Mouse (Mus musculus): ENCODE results near the gene Tpm4. TPM values are rescaled to one million over a fixed set of nuclear protein-coding genes. Genes with fewer than 3 reads are reported as not detected.
"Not testable (repeated sequence)": the region's sequence is repeated elsewhere in the genome, so short reads cannot be mapped to it uniquely, and the experiment has no call there.

Tpm4 gene
- polyA plus RNA-seq, 1 experiment from 2014 or later = 277 TPM

GRCm38 (mm10) chr8:72118616-72119015 is 16.2 kb upstream of the Tpm4 start:
- Histone ChIP-seq H3K27ac (ENCODE audit: low read depth, low read length) (no peak overlapping the region), H3K27me3 (replicated peaks; ENCODE audit: control insufficient read depth, insufficient read depth, low read length) (no peaks in the 10 kb centered on the region), H3K9ac (ENCODE audit: low read depth, low read length) (no peak overlapping the region), H3K9me3 (ENCODE audit: control insufficient read depth, low read length) (no peaks in the 10 kb centered on the region), H3K4me2 (no peak overlapping the region), H3K36me3 (ENCODE audit: control insufficient read depth, insufficient read depth, low read length) (no peaks in the 10 kb centered on the region), H3K4me3 (ENCODE audit: low read depth, low read length) (no peak overlapping the region), H3K4me1 (replicated peaks; ENCODE audit: control insufficient read depth, insufficient read depth, low read length) (no peaks in the 10 kb centered on the region)
- DNase-seq (ENCODE audit: low spot score) = no peak
- ATAC-seq (replicated peaks; ENCODE audit: low FRiP score) = no peak
- 48% methylated on average over 4 of the region's 4 CpGs for WGBS

GRCm38 (mm10) chr8:72121486-72121885 is 13.3 kb upstream of the Tpm4 start:
- DNase-seq (ENCODE audit: low spot score); H3K9me3 ChIP-seq (ENCODE audit: control insufficient read depth, low read length); H3K4me2 ChIP-seq; H3K27me3 ChIP-seq (replicated peaks; ENCODE audit: control insufficient read depth, insufficient read depth, low read length); H3K4me1 ChIP-seq (replicated peaks; ENCODE audit: control insufficient read depth, insufficient read depth, low read length); H3K9ac ChIP-seq (ENCODE audit: low read depth, low read length); H3K4me3 ChIP-seq (ENCODE audit: low read depth, low read length); H3K27ac ChIP-seq (ENCODE audit: low read depth, low read length); H3K36me3 ChIP-seq (ENCODE audit: control insufficient read depth, insufficient read depth, low read length); ATAC-seq (replicated peaks; ENCODE audit: low FRiP score): not testable (repeated sequence)
- WGBS = 50% methylated on average over 3 of the region's 3 CpGs

GRCm38 (mm10) chr8:72121997-72122396 is 12.8 kb upstream of the Tpm4 start:
- no peak for ATAC-seq (replicated peaks; ENCODE audit: low FRiP score)

GRCm38 (mm10) chr8:72127834-72128233 is 6.9 kb upstream of the Tpm4 start:
- no peak for ATAC-seq (replicated peaks; ENCODE audit: low FRiP score)
- WGBS = 76% methylated on average over 1 of the region's 1 CpGs
- no peak overlapping the region for H3K4me2 ChIP-seq
- no peak overlapping the region for H3K27ac ChIP-seq (ENCODE audit: low read depth, low read length)
- no peaks in the 10 kb centered on the region for H3K9me3 ChIP-seq (ENCODE audit: control insufficient read depth, low read length)
- no peak overlapping the region for H3K4me3 ChIP-seq (ENCODE audit: low read depth, low read length)
- no peaks in the 10 kb centered on the region for H3K36me3 ChIP-seq (ENCODE audit: control insufficient read depth, insufficient read depth, low read length)
- peaks cover 5% of the 10 kb centered on the region; the same call in 1 of the 2 replicates for H3K4me1 ChIP-seq (replicated peaks; ENCODE audit: control insufficient read depth, insufficient read depth, low read length)
- no peak overlapping the region for H3K9ac ChIP-seq (ENCODE audit: low read depth, low read length)
- DNase-seq (ENCODE audit: low spot score) = no peak
- no peaks in the 10 kb centered on the region for H3K27me3 ChIP-seq (replicated peaks; ENCODE audit: control insufficient read depth, insufficient read depth, low read length)

More at GRCm38 (mm10) chr8:72121997-72122396, 12.8 kb upstream of the Tpm4 start:
- H3K36me3 ChIP-seq (ENCODE audit: control insufficient read depth, insufficient read depth, low read length) = no peaks in the 10 kb centered on the region
- WGBS = 74% methylated on average over 1 of the region's 1 CpGs
- H3K27me3 ChIP-seq (replicated peaks; ENCODE audit: control insufficient read depth, insufficient read depth, low read length) = no peaks in the 10 kb centered on the region
- no peak overlapping the region for H3K27ac ChIP-seq (ENCODE audit: low read depth, low read length)
- no peak overlapping the region for H3K4me3 ChIP-seq (ENCODE audit: low read depth, low read length)
- DNase-seq (ENCODE audit: low spot score) = peak; percentile 3
- H3K9ac ChIP-seq (ENCODE audit: low read depth, low read length) = no peak overlapping the region
- no peaks in the 10 kb centered on the region for H3K4me1 ChIP-seq (replicated peaks; ENCODE audit: control insufficient read depth, insufficient read depth, low read length)
- no peaks in the 10 kb centered on the region for H3K9me3 ChIP-seq (ENCODE audit: control insufficient read depth, low read length)
- no peak overlapping the region for H3K4me2 ChIP-seq

GRCm38 (mm10) chr8:72131251-72131650 is 3.5 kb upstream of the Tpm4 start:
- Histone ChIP-seq H3K27me3 (replicated peaks; ENCODE audit: control insufficient read depth, insufficient read depth, low read length) (peaks cover 4% of the 10 kb centered on the region; the same call in 1 of the 2 replicates), H3K9me3 (ENCODE audit: control insufficient read depth, low read length) (no peaks in the 10 kb centered on the region), H3K4me1 (replicated peaks; ENCODE audit: control insufficient read depth, insufficient read depth, low read length) (peaks cover 15% of the 10 kb centered on the region), H3K27ac (ENCODE audit: low read depth, low read length) (no peak overlapping the region), H3K9ac (ENCODE audit: low read depth, low read length) (no peak overlapping the region), H3K4me3 (ENCODE audit: low read depth, low read length) (no peak overlapping the region), H3K4me2 (no peak overlapping the region), H3K36me3 (ENCODE audit: control insufficient read depth, insufficient read depth, low read length) (no peaks in the 10 kb centered on the region)
- ATAC-seq (replicated peaks; ENCODE audit: low FRiP score) (no peak), DNase-seq (ENCODE audit: low spot score) (no peak)
- 52% methylated on average over 2 of the region's 2 CpGs for WGBS

- Histone ChIP-seq H3K4me2 (no peak overlapping the region), H3K9me3 (ENCODE audit: control insufficient read depth, low read length) (no peaks in the 10 kb centered on the region), H3K36me3 (ENCODE audit: control insufficient read depth, insufficient read depth, low read length) (no peaks in the 10 kb centered on the region), H3K4me1 (replicated peaks; ENCODE audit: control insufficient read depth, insufficient read depth, low read length) (peaks cover 15% of the 10 kb centered on the region), H3K27me3 (replicated peaks; ENCODE audit: control insufficient read depth, insufficient read depth, low read length) (peaks cover 4% of the 10 kb centered on the region; the same call in 1 of the 2 replicates), H3K27ac (ENCODE audit: low read depth, low read length) (0 out of 2 replicates have a peak overlapping the region, but pooled peaks have one; percentile 29), H3K4me3 (ENCODE audit: low read depth, low read length) (no peak overlapping the region), H3K9ac (ENCODE audit: low read depth, low read length) (no peak overlapping the region)
- ATAC-seq (replicated peaks; ENCODE audit: low FRiP score) (no peak), DNase-seq (ENCODE audit: low spot score) (no peak)
- WGBS = 76% methylated on average over 2 of the region's 2 CpGs
Measured at GRCm38 (mm10) chr8:72131901-72132300, 2.9 kb upstream of the Tpm4 start.

GRCm38 (mm10) chr8:72132417-72132816 is 2.4 kb upstream of the Tpm4 start:
- no peak overlapping the region for H3K4me3 ChIP-seq (ENCODE audit: low read depth, low read length)
- DNase-seq (ENCODE audit: low spot score) (no peak), ATAC-seq (replicated peaks; ENCODE audit: low FRiP score) (no peak)
- H3K4me2 ChIP-seq = no peak overlapping the region
- H3K27ac ChIP-seq (ENCODE audit: low read depth, low read length) = no peak overlapping the region
- no peak overlapping the region for H3K9ac ChIP-seq (ENCODE audit: low read depth, low read length)
- WGBS = 81% methylated on average over 1 of the region's 1 CpGs
- no peaks in the 10 kb centered on the region for H3K9me3 ChIP-seq (ENCODE audit: control insufficient read depth, low read length)
- peaks cover 4% of the 10 kb centered on the region; the same call in 1 of the 2 replicates for H3K27me3 ChIP-seq (replicated peaks; ENCODE audit: control insufficient read depth, insufficient read depth, low read length)
- H3K36me3 ChIP-seq (ENCODE audit: control insufficient read depth, insufficient read depth, low read length) = no peaks in the 10 kb centered on the region
- H3K4me1 ChIP-seq (replicated peaks; ENCODE audit: control insufficient read depth, insufficient read depth, low read length) = peaks cover 16% of the 10 kb centered on the region

GRCm38 (mm10) chr8:72132891-72133290 is 1.9 kb upstream of the Tpm4 start:
- 71% methylated on average over 1 of the region's 1 CpGs for WGBS
- no peak overlapping the region for H3K9ac ChIP-seq (ENCODE audit: low read depth, low read length)

GRCm38 (mm10) chr8:72133507-72133906 is 1.3 kb upstream of the Tpm4 start:
- Histone ChIP-seq H3K4me1 (replicated peaks; ENCODE audit: control insufficient read depth, insufficient read depth, low read length) (peaks cover 19% of the 10 kb centered on the region), H3K36me3 (ENCODE audit: control insufficient read depth, insufficient read depth, low read length) (peaks cover 1% of the 10 kb centered on the region), H3K4me3 (ENCODE audit: low read depth, low read length) (no peak overlapping the region), H3K9me3 (ENCODE audit: control insufficient read depth, low read length) (no peaks in the 10 kb centered on the region), H3K4me2 (no peak overlapping the region), H3K9ac (ENCODE audit: low read depth, low read length) (no peak overlapping the region), H3K27ac (ENCODE audit: low read depth, low read length) (peak overlapping the region; percentile 53; the same call in 1 of the 2 replicates), H3K27me3 (replicated peaks; ENCODE audit: control insufficient read depth, insufficient read depth, low read length) (peaks cover 4% of the 10 kb centered on the region; the same call in 1 of the 2 replicates)
- ATAC-seq (replicated peaks; ENCODE audit: low FRiP score) (peak; percentile 24), DNase-seq (ENCODE audit: low spot score) (no peak)
- 15% methylated on average over 1 of the region's 1 CpGs for WGBS

More at GRCm38 (mm10) chr8:72132891-72133290, 1.9 kb upstream of the Tpm4 start:
- Histone ChIP-seq H3K4me1 (replicated peaks; ENCODE audit: control insufficient read depth, insufficient read depth, low read length) (peaks cover 19% of the 10 kb centered on the region), H3K27ac (ENCODE audit: low read depth, low read length) (peak overlapping the region; percentile 53; the same call in 1 of the 2 replicates), H3K9me3 (ENCODE audit: control insufficient read depth, low read length) (no peaks in the 10 kb centered on the region), H3K27me3 (replicated peaks; ENCODE audit: control insufficient read depth, insufficient read depth, low read length) (peaks cover 4% of the 10 kb centered on the region; the same call in 1 of the 2 replicates), H3K36me3 (ENCODE audit: control insufficient read depth, insufficient read depth, low read length) (no peaks in the 10 kb centered on the region), H3K4me3 (ENCODE audit: low read depth, low read length) (no peak overlapping the region), H3K4me2 (no peak overlapping the region)
- DNase-seq (ENCODE audit: low spot score) (no peak), ATAC-seq (replicated peaks; ENCODE audit: low FRiP score) (no peak)

All from liver, embryonic 11.5 days (tissue).